Mouse (Mus musculus) cerebellum, adult 2 months (tissue): Measurements from ENCODE around the gene Tox2.

Experiments
- CTCF ChIP-seq: fragments of 200-500 bp; IDR thresholded peaks from 2 replicates; pipeline ENCODE4 v1.5.1; 2011; ENCODE audit warnings: low read depth, mild to moderate bottlenecking, control low read depth, low read length, moderate library complexity, borderline replicate concordance; ENCODE audit not compliant: insufficient read depth
- POLR2A ChIP-seq: fragments of 200-500 bp; IDR thresholded peaks from 2 replicates; pipeline ENCODE4 v1.6.1; 2011; ENCODE audit warnings: low read length, control low read depth, borderline replicate concordance; ENCODE audit not compliant: insufficient read depth

GRCm38 (mm10) chr2:163190004-163190441 lies 12.9 kb upstream of the Tox2 start:
- TF ChIP-seq CTCF (no peak), POLR2A (no peak)
